Mouse (Mus musculus): ENCODE data around the gene Ptprk. TPM values are rescaled to one million over a fixed set of nuclear protein-coding genes. Genes with fewer than 3 reads are reported as not detected.

Ptprk gene
- polyA plus RNA-seq, 1 experiment from 2014 or later, result 29.7 TPM

DNA sequence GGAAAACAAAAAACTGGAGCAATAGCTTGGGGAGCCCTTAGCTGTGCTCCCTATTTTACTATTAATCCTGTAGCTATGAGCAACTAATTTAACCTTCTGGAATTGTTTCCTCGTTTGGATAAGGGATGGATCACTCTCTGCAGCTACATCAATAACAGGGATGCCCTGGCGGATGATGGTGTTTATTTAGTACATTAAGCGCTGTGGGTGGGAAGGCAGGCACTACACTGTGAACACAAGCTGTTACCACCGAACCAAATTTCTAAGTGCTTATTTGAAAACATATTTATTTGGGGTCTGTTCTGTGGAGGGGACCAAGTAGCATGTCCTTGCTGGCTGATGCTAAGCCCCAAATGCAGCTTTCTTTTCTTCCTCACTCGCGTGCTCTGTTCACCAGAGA lies 149.0 kb downstream of the Ptprk start:
- Histone ChIP-seq H3K9ac (ENCODE audit: low read length) (no peak overlapping the region), H3K4me3 (ENCODE audit: low read depth, low read length) (no peak overlapping the region), H3K27ac (ENCODE audit: low read depth, low read length) (no peak overlapping the region), H3K27me3 (ENCODE audit: control insufficient read depth, insufficient read depth, low read length) (no peaks in the 10 kb centered on the region), H3K4me1 (replicated peaks; ENCODE audit: control insufficient read depth, insufficient read depth, low read length) (no peaks in the 10 kb centered on the region), H3K9me3 (ENCODE audit: control insufficient read depth, low read length) (no peaks in the 10 kb centered on the region), H3K4me2 (ENCODE audit: low read depth, low read length, severe bottlenecking) (no peak overlapping the region), H3K36me3 (ENCODE audit: control insufficient read depth, insufficient read depth, low read length) (no peaks in the 10 kb centered on the region)
- WGBS, result 75% methylated on average over 6 of the region's 6 CpGs
- ATAC-seq (replicated peaks; ENCODE audit: low FRiP score), result no peak
- no peak for DNase-seq (ENCODE audit: low spot score)

DNA sequence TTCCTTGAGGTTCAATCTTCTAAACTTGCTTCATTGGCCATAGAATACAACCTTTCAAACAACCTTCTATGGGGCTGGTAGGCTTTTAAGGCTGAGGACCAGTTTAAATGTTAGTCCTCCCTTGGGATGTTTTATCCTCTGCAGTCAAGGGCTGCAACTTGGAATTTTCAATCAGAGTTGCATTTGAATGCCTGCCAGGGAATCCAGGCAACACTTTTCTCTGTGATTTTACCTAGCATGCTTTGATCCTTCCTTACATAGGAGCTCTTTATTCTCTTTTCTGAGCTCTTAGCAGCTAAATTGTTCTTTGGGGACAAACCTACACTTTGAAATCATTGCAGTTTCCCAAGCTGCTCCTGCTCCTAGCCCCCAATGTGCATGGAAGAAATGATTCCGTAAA lies 149.8 kb downstream of the Ptprk start:
- Histone ChIP-seq H3K36me3 (ENCODE audit: control insufficient read depth, insufficient read depth, low read length) (no peaks in the 10 kb centered on the region), H3K4me1 (replicated peaks; ENCODE audit: control insufficient read depth, insufficient read depth, low read length) (no peaks in the 10 kb centered on the region), H3K4me2 (ENCODE audit: low read depth, low read length, severe bottlenecking) (no peak overlapping the region), H3K9me3 (ENCODE audit: control insufficient read depth, low read length) (no peaks in the 10 kb centered on the region), H3K4me3 (ENCODE audit: low read depth, low read length) (no peak overlapping the region), H3K9ac (ENCODE audit: low read length) (no peak overlapping the region), H3K27ac (ENCODE audit: low read depth, low read length) (peak overlapping the region; percentile 2; the same call in 1 of the 2 replicates), H3K27me3 (ENCODE audit: control insufficient read depth, insufficient read depth, low read length) (no peaks in the 10 kb centered on the region)
- ATAC-seq (replicated peaks; ENCODE audit: low FRiP score) (no peak), DNase-seq (ENCODE audit: low spot score) (no peak)
- 84% methylated on average over 1 of the region's 1 CpGs for WGBS

DNA sequence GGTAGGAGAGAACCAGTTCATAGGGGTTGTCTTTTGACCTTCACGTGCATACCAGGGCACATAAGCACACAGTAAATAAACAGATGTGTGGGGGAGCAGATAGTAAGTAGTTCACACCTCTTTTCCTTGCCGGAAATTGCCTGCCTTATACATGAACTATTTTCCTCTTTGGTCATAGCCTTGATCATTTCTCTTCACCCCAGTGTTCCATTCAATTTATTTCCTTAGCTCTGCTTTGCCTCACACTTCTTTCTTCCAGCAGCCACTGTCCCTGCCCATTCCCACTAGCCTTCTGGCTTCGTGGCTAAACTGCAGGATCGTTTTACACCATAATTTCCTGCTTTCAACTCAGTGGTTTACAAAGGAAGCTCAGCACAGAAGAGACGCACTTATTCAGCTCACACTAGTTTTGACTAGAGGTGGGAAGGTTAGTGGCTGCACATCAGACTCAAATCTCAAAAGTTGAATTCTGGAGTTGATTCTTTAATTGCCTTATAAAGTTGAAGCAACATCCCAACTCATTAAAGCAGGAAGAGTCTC lies 151.0 kb downstream of the Ptprk start:
- Histone ChIP-seq H3K9me3 (ENCODE audit: control insufficient read depth, low read length) (no peaks in the 10 kb centered on the region), H3K4me3 (ENCODE audit: low read depth, low read length) (no peak overlapping the region), H3K36me3 (ENCODE audit: control insufficient read depth, insufficient read depth, low read length) (no peaks in the 10 kb centered on the region), H3K27ac (ENCODE audit: low read depth, low read length) (no peak overlapping the region), H3K4me2 (ENCODE audit: low read depth, low read length, severe bottlenecking) (no peak overlapping the region), H3K27me3 (ENCODE audit: control insufficient read depth, insufficient read depth, low read length) (no peaks in the 10 kb centered on the region), H3K4me1 (replicated peaks; ENCODE audit: control insufficient read depth, insufficient read depth, low read length) (no peaks in the 10 kb centered on the region), H3K9ac (ENCODE audit: low read length) (no peak overlapping the region)
- 57% methylated on average over 5 of the region's 5 CpGs for WGBS
- ATAC-seq (replicated peaks; ENCODE audit: low FRiP score) (no peak), DNase-seq (ENCODE audit: low spot score) (no peak)

DNA sequence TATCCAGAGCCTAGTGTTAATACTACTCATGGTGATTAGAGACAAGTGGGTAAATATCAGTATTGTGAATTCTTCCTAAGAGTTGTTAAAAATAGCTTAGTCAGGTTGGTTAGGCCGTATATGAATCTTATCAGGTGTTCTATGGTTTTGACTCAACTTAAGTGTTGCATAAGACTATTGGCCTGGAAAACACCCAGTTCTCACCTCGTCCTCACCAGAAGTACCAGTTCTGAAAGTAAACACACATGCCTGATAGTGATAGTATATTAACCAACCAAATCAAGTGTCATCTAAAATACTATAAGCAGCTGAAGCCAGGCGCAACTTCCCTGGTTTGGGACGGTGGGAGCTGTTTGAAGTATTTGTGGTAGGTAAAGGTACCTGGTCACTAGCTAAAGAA lies 153.1 kb downstream of the Ptprk start:
- H3K27ac ChIP-seq (ENCODE audit: low read depth, low read length), result no peak overlapping the region
- H3K36me3 ChIP-seq (ENCODE audit: control insufficient read depth, insufficient read depth, low read length), result no peaks in the 10 kb centered on the region
- H3K4me2 ChIP-seq (ENCODE audit: low read depth, low read length, severe bottlenecking), result no peak overlapping the region
- no peaks in the 10 kb centered on the region for H3K9me3 ChIP-seq (ENCODE audit: control insufficient read depth, low read length)
- WGBS, result 90% methylated on average over 4 of the region's 4 CpGs
- no peak overlapping the region for H3K9ac ChIP-seq (ENCODE audit: low read length)
- H3K4me1 ChIP-seq (replicated peaks; ENCODE audit: control insufficient read depth, insufficient read depth, low read length), result no peaks in the 10 kb centered on the region
- ATAC-seq (replicated peaks; ENCODE audit: low FRiP score) (no peak), DNase-seq (ENCODE audit: low spot score) (no peak)
- H3K4me3 ChIP-seq (ENCODE audit: low read depth, low read length), result no peak overlapping the region
- no peaks in the 10 kb centered on the region for H3K27me3 ChIP-seq (ENCODE audit: control insufficient read depth, insufficient read depth, low read length)

DNA sequence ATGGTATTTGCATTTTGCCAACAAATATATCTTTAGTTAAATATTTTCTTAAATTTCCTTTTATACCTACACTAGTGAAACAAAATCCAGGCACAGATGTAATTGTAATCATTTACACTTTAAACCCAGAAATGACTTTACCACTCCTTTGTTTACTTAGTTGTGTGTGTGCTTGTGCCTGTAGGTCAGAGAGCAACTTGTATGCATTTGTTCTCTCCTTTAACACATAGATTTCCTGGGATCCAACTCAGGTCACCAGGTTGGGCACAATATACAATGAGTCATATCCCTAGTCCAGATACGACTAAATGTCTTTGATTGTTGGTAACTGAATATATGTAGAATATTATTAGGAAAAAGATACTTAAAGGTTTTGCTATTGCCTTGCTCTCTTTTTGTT lies 153.6 kb downstream of the Ptprk start:
- DNase-seq (ENCODE audit: low spot score), result no peak
- WGBS, result 84% methylated on average over 1 of the region's 1 CpGs
- no peaks in the 10 kb centered on the region for H3K36me3 ChIP-seq (ENCODE audit: control insufficient read depth, insufficient read depth, low read length)

DNA sequence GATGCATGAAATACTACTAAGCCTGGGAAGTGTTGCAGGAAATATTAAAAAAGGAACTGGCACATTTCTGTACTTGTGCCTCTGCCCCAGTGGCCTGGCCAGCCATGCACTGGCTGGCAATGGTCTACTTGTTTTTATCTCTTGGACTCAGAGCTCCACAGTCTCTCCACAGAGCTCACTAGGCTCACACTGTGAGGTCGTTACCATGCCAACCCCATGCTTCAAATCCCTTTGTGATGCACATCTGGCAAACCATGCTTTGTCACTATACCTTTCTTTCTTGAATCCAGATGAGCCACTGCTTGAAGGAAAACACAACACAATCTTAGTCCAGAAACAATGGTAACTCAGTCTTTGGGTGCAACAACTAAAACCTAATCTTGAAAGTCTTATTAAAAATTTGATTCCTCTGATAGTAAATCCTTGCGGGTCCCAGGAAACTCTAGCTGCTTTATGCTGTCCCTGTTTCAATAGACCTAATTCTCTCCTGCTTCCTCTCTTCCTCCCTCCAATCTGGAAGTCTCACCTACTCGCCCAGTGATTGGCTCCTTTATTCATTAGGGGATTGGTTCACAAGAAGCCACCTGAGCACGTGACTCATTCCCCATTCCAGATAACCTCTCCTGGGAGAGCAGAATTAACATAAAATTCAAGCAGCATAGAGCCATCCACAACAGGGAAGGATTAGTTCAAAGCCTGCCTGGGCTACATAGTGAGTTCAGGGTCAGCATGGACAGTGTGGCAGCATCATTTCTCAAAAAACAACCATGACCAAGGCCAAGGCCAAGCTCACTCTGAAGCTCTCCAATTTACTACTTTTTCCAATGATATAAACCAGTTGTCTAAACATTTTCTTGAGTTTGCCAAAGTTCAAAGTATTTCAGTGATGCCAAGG lies 157.9 kb downstream of the Ptprk start:
- no peaks in the 10 kb centered on the region for H3K27me3 ChIP-seq (ENCODE audit: control insufficient read depth, insufficient read depth, low read length)
- no peaks in the 10 kb centered on the region for H3K9me3 ChIP-seq (ENCODE audit: control insufficient read depth, low read length)
- no peaks in the 10 kb centered on the region for H3K36me3 ChIP-seq (ENCODE audit: control insufficient read depth, insufficient read depth, low read length)
- H3K9ac ChIP-seq (ENCODE audit: low read length), result no peak overlapping the region
- 26% methylated on average over 4 of the region's 4 CpGs for WGBS
- peak; percentile 53 for DNase-seq (ENCODE audit: low spot score)
- no peak overlapping the region for H3K27ac ChIP-seq (ENCODE audit: low read depth, low read length)
- H3K4me3 ChIP-seq (ENCODE audit: low read depth, low read length), result no peak overlapping the region
- ATAC-seq (replicated peaks; ENCODE audit: low FRiP score), result peak; percentile 75; the same call in 1 of the 2 replicates
- H3K4me1 ChIP-seq (replicated peaks; ENCODE audit: control insufficient read depth, insufficient read depth, low read length), result no peaks in the 10 kb centered on the region
- H3K4me2 ChIP-seq (ENCODE audit: low read depth, low read length, severe bottlenecking), result no peak overlapping the region

More for the DNA sequence above, 153.6 kb downstream of the Ptprk start:
- Histone ChIP-seq H3K9ac (ENCODE audit: low read length) (no peak overlapping the region), H3K27me3 (ENCODE audit: control insufficient read depth, insufficient read depth, low read length) (no peaks in the 10 kb centered on the region), H3K4me1 (replicated peaks; ENCODE audit: control insufficient read depth, insufficient read depth, low read length) (no peaks in the 10 kb centered on the region), H3K4me3 (ENCODE audit: low read depth, low read length) (no peak overlapping the region), H3K4me2 (ENCODE audit: low read depth, low read length, severe bottlenecking) (no peak overlapping the region), H3K9me3 (ENCODE audit: control insufficient read depth, low read length) (no peaks in the 10 kb centered on the region), H3K27ac (ENCODE audit: low read depth, low read length) (no peak overlapping the region)
- ATAC-seq (replicated peaks; ENCODE audit: low FRiP score), result no peak

DNA sequence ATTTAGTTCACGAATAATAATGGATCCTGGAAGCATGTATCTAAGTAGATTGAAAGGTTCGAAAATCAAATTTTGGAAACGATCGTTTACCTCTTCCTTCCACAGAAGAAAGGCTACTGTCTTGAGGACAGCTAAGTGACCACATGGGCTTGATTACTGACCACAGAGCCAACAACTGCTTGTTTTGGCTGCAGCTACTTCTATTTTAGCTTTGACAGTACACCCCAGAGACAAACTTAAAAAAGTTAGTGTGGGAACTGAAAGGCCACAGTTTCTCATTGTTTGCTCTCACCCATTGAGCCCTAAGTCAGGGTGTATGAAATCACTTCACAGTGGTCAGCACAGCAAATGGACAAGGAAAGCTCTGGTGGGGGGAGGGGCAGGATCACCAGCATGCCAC lies 174.4 kb downstream of the Ptprk start:
- 75% methylated on average over 4 of the region's 4 CpGs for WGBS
- Histone ChIP-seq H3K4me1 (replicated peaks; ENCODE audit: control insufficient read depth, insufficient read depth, low read length) (0 out of 2 replicates have a peak, but pooled peaks cover 2% of the 10 kb centered on the region), H3K9me3 (ENCODE audit: control insufficient read depth, low read length) (no peaks in the 10 kb centered on the region), H3K36me3 (ENCODE audit: control insufficient read depth, insufficient read depth, low read length) (no peaks in the 10 kb centered on the region), H3K4me3 (ENCODE audit: low read depth, low read length) (no peak overlapping the region), H3K27me3 (ENCODE audit: control insufficient read depth, insufficient read depth, low read length) (no peaks in the 10 kb centered on the region), H3K4me2 (ENCODE audit: low read depth, low read length, severe bottlenecking) (no peak overlapping the region), H3K27ac (ENCODE audit: low read depth, low read length) (no peak overlapping the region), H3K9ac (ENCODE audit: low read length) (no peak overlapping the region)
- ATAC-seq (replicated peaks; ENCODE audit: low FRiP score) (no peak), DNase-seq (ENCODE audit: low spot score) (no peak)

DNA sequence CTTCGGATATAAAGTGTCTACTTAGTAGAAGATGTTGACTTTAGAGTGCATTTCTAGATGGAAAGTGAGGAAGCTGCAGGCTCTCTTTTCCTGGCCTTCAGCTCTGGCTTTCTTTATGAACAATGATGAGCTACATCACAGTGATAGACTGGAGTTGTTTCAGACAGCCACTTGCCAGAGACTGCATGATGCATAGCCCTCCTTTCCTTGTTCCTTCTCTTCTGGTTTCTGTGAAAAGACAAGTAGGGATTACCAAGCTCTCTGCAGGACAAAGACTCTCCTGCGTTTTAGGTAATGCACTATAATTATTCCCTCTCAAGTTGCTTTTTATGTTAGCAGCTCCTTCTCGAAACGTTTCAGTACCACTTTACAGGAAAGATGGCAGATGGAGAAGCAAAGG lies 176.8 kb downstream of the Ptprk start:
- DNase-seq (ENCODE audit: low spot score) (no peak), ATAC-seq (replicated peaks; ENCODE audit: low FRiP score) (no peak)
- Histone ChIP-seq H3K27me3 (ENCODE audit: control insufficient read depth, insufficient read depth, low read length) (no peaks in the 10 kb centered on the region), H3K36me3 (ENCODE audit: control insufficient read depth, insufficient read depth, low read length) (no peaks in the 10 kb centered on the region), H3K27ac (ENCODE audit: low read depth, low read length) (no peak overlapping the region), H3K4me2 (ENCODE audit: low read depth, low read length, severe bottlenecking) (no peak overlapping the region), H3K9me3 (ENCODE audit: control insufficient read depth, low read length) (no peaks in the 10 kb centered on the region), H3K4me3 (ENCODE audit: low read depth, low read length) (no peak overlapping the region), H3K9ac (ENCODE audit: low read length) (no peak overlapping the region), H3K4me1 (replicated peaks; ENCODE audit: control insufficient read depth, insufficient read depth, low read length) (0 out of 2 replicates have a peak, but pooled peaks cover 2% of the 10 kb centered on the region)
- WGBS, result 40% methylated on average over 4 of the region's 4 CpGs

DNA sequence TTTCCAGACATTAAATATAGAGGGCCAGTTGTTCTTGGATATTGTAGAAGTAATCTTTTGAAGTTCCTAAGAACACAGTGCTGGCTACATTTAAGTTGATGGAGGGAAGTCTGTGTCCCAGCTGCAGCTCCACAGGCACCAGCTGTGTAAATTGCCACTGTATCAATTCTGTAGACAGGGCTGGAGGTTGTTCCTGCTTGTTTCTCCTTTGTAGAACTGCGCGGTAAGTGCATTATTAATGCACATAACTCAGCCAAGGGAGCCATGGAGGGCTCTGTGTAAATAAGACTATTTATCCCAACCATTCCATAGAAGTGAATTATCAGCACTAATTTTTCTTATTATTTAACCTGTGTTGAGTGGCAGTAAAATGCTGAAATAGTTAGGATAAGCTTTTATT lies 186.0 kb downstream of the Ptprk start:
- ATAC-seq (replicated peaks; ENCODE audit: low FRiP score) (no peak), DNase-seq (ENCODE audit: low spot score) (no peak)
- Histone ChIP-seq H3K36me3 (ENCODE audit: control insufficient read depth, insufficient read depth, low read length) (no peaks in the 10 kb centered on the region), H3K27ac (ENCODE audit: low read depth, low read length) (no peak overlapping the region), H3K9ac (ENCODE audit: low read length) (no peak overlapping the region), H3K27me3 (ENCODE audit: control insufficient read depth, insufficient read depth, low read length) (no peaks in the 10 kb centered on the region), H3K4me2 (ENCODE audit: low read depth, low read length, severe bottlenecking) (no peak overlapping the region), H3K4me1 (replicated peaks; ENCODE audit: control insufficient read depth, insufficient read depth, low read length) (no peaks in the 10 kb centered on the region), H3K9me3 (ENCODE audit: control insufficient read depth, low read length) (no peaks in the 10 kb centered on the region), H3K4me3 (ENCODE audit: low read depth, low read length) (no peak overlapping the region)
- WGBS, result 94% methylated on average over 2 of the region's 2 CpGs
